Comparison of ENCODE assay signal across 8 mouse cellular contexts in the genomic region with DNA sequence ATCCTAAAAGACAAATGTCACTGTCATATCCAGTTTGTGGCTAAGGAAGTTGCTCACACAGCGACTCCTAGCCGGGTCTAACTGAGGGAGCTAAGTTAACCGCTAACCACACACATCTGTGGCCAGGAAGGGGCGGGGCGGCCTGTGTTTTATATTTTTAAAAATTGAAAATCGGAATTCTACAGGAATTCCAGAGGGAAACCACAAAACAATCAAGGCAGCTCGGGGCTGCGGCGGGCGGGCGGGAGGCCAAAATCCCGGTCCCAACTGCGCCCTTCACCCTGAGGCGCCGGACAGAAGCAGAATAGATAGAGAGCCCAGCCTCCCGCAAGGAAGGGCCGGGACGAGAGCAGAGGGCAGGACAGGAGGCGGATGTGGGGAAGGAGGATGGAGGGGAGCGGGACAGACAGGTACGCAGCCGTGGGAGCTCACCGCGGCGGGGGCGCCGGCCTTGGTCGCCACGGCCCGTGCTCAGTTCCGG. TPM values are rescaled to one million over a fixed set of nuclear protein-coding genes. Genes with fewer than 3 reads are reported as not detected.
DNase-seq lines count a peak whose midpoint lies in the region; ATAC-seq and TF ChIP-seq lines count a peak whose summit lies in the region.

No protein-coding gene starts in this region.

- ATAC-seq in heart, embryonic 13.5 days (ENCODE audit: extremely low read depth, insufficient number of reproducible peaks, low FRiP score, low TSS enrichment), result peak; percentile 20; the same call in 1 of the 2 replicates
- 0 out of 2 replicates have a peak, but pooled peaks have one; percentile 28 for ATAC-seq in G1E (ENCODE audit: extremely low read depth, insufficient number of reproducible peaks, low FRiP score, poor library complexity, severe bottlenecking)
- ATAC-seq in erythroid progenitor cell, adult 5-6 weeks (replicated peaks; ENCODE audit: low FRiP score, poor library complexity, severe bottlenecking), result peak; percentile 43
- peak; percentile 57 for ATAC-seq in kidney, embryonic 15.5 days (replicated peaks; ENCODE audit: low FRiP score)
- ATAC-seq in megakaryocyte progenitor cell, adult 5-6 weeks (replicated peaks; ENCODE audit: poor library complexity), result peak; percentile 59

- peaks cover 40% of the 10 kb centered on the region for H3K4me1 ChIP-seq in heart, embryonic 13.5 days
- peaks cover 28% of the 10 kb centered on the region for H3K4me1 ChIP-seq in G1E (ENCODE audit: insufficient read depth, low read depth, low read length)
- H3K4me1 ChIP-seq in kidney, embryonic 15.5 days, result peaks cover 27% of the 10 kb centered on the region

- DNase-seq in heart, postnatal 36 days, result no peak
- peak; percentile 53 for DNase-seq in G1E (ENCODE audit: low spot score)
- peak; percentile 58 for DNase-seq in thymus, postnatal 25 days
- no peak for DNase-seq in layer of hippocampus, adult 9-11 months

- peaks cover 20% of the 10 kb centered on the region for H3K36me3 ChIP-seq in heart, embryonic 13.5 days
- H3K36me3 ChIP-seq in G1E (replicated peaks), result peaks cover 30% of the 10 kb centered on the region
- H3K36me3 ChIP-seq in kidney, embryonic 15.5 days, result peaks cover 23% of the 10 kb centered on the region

- no peaks in the 10 kb centered on the region for H3K9me3 ChIP-seq in heart, embryonic 13.5 days
- no peaks in the 10 kb centered on the region for H3K9me3 ChIP-seq in G1E (replicated peaks)
- no peaks in the 10 kb centered on the region for H3K9me3 ChIP-seq in kidney, embryonic 15.5 days (replicated peaks)

- TF ChIP-seq CTCF in G1E (IDR thresholded peaks at IDR 0.05; ENCODE audit: low read depth, low read length), result no peak

- H3K4me3 ChIP-seq in heart, embryonic 13.5 days, result peak overlapping the region; percentile 80
- H3K4me3 ChIP-seq in G1E (ENCODE audit: low read depth, low read length), result peak overlapping the region; percentile 100
- H3K4me3 ChIP-seq in kidney, embryonic 15.5 days (replicated peaks), result peak overlapping the region; percentile 91

- under 1% methylated on average over 22 of the region's 31 CpGs for WGBS in heart, embryonic 13.5 days
- WGBS in kidney, embryonic 15.5 days, result under 1% methylated on average over 28 of the region's 31 CpGs

- peak overlapping the region; percentile 81 for H3K27ac ChIP-seq in heart, embryonic 13.5 days (replicated peaks)
- peak overlapping the region; percentile 86 for H3K27ac ChIP-seq in kidney, embryonic 15.5 days

- no peaks in the 10 kb centered on the region for H3K27me3 ChIP-seq in heart, embryonic 13.5 days (replicated peaks)
- no peaks in the 10 kb centered on the region for H3K27me3 ChIP-seq in G1E (ENCODE audit: insufficient read depth, low read length)
- no peaks in the 10 kb centered on the region for H3K27me3 ChIP-seq in kidney, embryonic 15.5 days

- H3K4me2 ChIP-seq in heart, embryonic 13.5 days, result peak overlapping the region; percentile 74
- peak overlapping the region; percentile 68 for H3K4me2 ChIP-seq in kidney, embryonic 15.5 days

- peak overlapping the region; percentile 91 for H3K9ac ChIP-seq in heart, embryonic 13.5 days
- H3K9ac ChIP-seq in kidney, embryonic 15.5 days, result peak overlapping the region; percentile 78

- intact Hi-C loops in heart, postnatal 36 days (cut with DNase I), result loop anchor here (2.0 kb wide), 1 partner anchor 30 kb away; a partner anchor contains a TSS

RNA-seq across cellular contexts. Expression of a gene that starts 0.4 kb away (rescaled TPM):
- polyA plus RNA-seq in heart, embryonic 13.5 days (2015; fragmentation: Nextera tagmentation; extraction: Ambion mirVana), result 39.2 and 43.9 TPM in 2 replicates
- total RNA-seq in heart, postnatal 36 days (2021), result under 1 TPM; 0.78 to 0.79 TPM
- total RNA-seq in G1E (2014; fragmentation: Nextera tagmentation) (130 and 191 TPM in 2 replicates), G1E (2017) (65.2 and 77.4 TPM in 2 replicates)
- polyA plus RNA-seq in G1E (2012), result 1.6 and 1.9 TPM in 2 replicates
- 188 and 294 TPM in 2 replicates for total RNA-seq in erythroid progenitor cell, adult 5-6 weeks (2015; ENCODE audit: low replicate concordance)
- 311 and 332 TPM in 2 replicates for total RNA-seq in erythroid progenitor cell, adult 5-6 weeks (2017; ENCODE audit: low replicate concordance)
- polyA plus RNA-seq in kidney, embryonic 15.5 days (2015; fragmentation: Nextera tagmentation; extraction: Ambion mirVana), result 60.9 and 66.7 TPM in 2 replicates
- total RNA-seq in megakaryocyte progenitor cell, adult 5-6 weeks (2015), result 76.1 and 84.2 TPM in 2 replicates
- 74.3 and 75.3 TPM in 2 replicates for total RNA-seq in megakaryocyte progenitor cell, adult 5-6 weeks (2017)

RNA-seq across cellular contexts. Expression of a gene that starts 29.5 kb away (rescaled TPM):
- 14.0 and 16.5 TPM in 2 replicates for polyA plus RNA-seq in heart, embryonic 13.5 days (2015; fragmentation: Nextera tagmentation; extraction: Ambion mirVana)
- total RNA-seq in heart, postnatal 36 days (2021), result 100 to 1,000 TPM; 203 to 236 TPM
- total RNA-seq in G1E (2014; fragmentation: Nextera tagmentation) (25.7 and 28.1 TPM in 2 replicates), G1E (2017) (40.5 and 45.1 TPM in 2 replicates)
- 17.2 and 19.7 TPM in 2 replicates for polyA plus RNA-seq in G1E (2012)
- total RNA-seq in erythroid progenitor cell, adult 5-6 weeks (2015; ENCODE audit: low replicate concordance), result 3.8 and 15.5 TPM in 2 replicates
- total RNA-seq in erythroid progenitor cell, adult 5-6 weeks (2017; ENCODE audit: low replicate concordance), result 4.1 and 7.3 TPM in 2 replicates
- 15.8 and 16.3 TPM in 2 replicates for polyA plus RNA-seq in kidney, embryonic 15.5 days (2015; fragmentation: Nextera tagmentation; extraction: Ambion mirVana)
- total RNA-seq in megakaryocyte progenitor cell, adult 5-6 weeks (2015), result 17.6 and 18.4 TPM in 2 replicates
- 16.8 and 17.5 TPM in 2 replicates for total RNA-seq in megakaryocyte progenitor cell, adult 5-6 weeks (2017)

Comparison
In these comparisons a context has a peak if more than half of its experiments do, and no peak if none do; other contexts are left out.
1. DNase-seq: peak in G1E (single experiment) and thymus, postnatal 25 days (single experiment); none in heart, postnatal 36 days (0 of 2) and layer of hippocampus, adult 9-11 months (single experiment).
2. RNA of a gene that starts 0.4 kb away (total RNA-seq): 188 to 332 TPM in erythroid progenitor cell, adult 5-6 weeks, 65.2 to 191 TPM in G1E and 74.3 to 84.2 TPM in megakaryocyte progenitor cell, adult 5-6 weeks; 0.78 to 0.79 TPM in heart, postnatal 36 days; every median in the first group is over 10 times any median in the second.
3. RNA of a gene that starts 29.5 kb away (total RNA-seq): 203 to 236 TPM in heart, postnatal 36 days; 25.7 to 45.1 TPM in G1E, 16.8 to 18.4 TPM in megakaryocyte progenitor cell, adult 5-6 weeks and 3.8 to 15.5 TPM in erythroid progenitor cell, adult 5-6 weeks; every median in the first group is over 4 times any median in the second.
4. Peak in every context shown above with its lines, with median percentiles within 50 percentile points of each other: ATAC-seq and H3K4me3 ChIP-seq.